Mouse (Mus musculus) cortical plate, adult 2 months (tissue): ENCODE results near the gene Mmp25.

Source experiments
- CTCF ChIP-seq: fragments of 200-500 bp; IDR thresholded peaks from 2 replicates; pipeline ENCODE4 v1.5.1; 2011; ENCODE audit warnings: mild to moderate bottlenecking, control low read depth, low read length; ENCODE audit not compliant: insufficient read depth; ENCODE audit errors: extremely low read depth
- POLR2A ChIP-seq: fragments of 200-500 bp; IDR thresholded peaks from 2 replicates; pipeline ENCODE4 v1.6.1; 2011; ENCODE audit warnings: mild to moderate bottlenecking, low read length, control low read depth; ENCODE audit not compliant: insufficient read depth; ENCODE audit errors: extremely low read depth

GRCm38 (mm10) chr17:23645894-23646293 is 817 bp upstream of the Mmp25 start:
- TF ChIP-seq CTCF (no peak), POLR2A (no peak)
